Mouse (Mus musculus): Measurements from ENCODE around the gene Slc43a2.

The Slc43a2 gene

DNA sequence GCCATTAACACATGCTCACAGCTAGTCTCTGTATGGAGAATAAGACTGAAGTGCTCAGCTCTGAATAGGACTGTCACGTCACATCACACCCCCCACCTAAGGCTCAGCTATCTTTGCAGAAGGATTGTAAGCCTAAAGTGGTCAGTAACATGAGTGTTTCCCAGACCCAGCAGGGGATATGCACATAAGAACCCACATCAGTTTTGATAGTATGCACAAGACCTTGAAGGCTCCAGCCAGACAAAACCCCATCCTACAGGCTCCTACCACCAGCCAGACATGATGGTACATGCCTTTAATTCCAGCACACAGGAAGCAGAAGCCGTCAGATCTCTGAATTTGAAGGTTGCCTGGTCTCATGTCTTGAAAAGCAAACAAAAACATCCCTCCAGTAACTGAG, 78.5 kb downstream of the Slc43a2 start:
- no peak for DNase-seq (ENCODE audit: low spot score)

DNA sequence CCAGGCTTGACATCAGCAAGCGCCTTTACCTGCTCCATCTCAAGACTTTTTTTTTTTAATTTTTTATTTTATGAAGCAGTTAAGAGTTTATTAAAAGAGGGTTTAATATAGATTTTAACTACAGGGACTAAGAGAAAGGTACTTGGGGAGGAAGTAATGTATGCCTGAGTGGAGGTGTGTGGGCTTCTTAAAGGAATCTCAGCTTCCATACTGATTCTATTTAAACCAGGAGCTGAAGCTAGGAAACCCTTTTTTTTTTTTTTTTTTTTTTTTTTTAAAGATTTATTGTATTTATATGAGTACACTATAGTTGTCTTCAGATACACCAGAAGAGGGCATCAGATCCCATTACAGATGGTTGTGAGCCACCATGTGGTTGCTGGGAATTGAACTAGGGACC, 83.3 kb downstream of the Slc43a2 start:
- DNase-seq (ENCODE audit: low spot score) = no peak

DNA sequence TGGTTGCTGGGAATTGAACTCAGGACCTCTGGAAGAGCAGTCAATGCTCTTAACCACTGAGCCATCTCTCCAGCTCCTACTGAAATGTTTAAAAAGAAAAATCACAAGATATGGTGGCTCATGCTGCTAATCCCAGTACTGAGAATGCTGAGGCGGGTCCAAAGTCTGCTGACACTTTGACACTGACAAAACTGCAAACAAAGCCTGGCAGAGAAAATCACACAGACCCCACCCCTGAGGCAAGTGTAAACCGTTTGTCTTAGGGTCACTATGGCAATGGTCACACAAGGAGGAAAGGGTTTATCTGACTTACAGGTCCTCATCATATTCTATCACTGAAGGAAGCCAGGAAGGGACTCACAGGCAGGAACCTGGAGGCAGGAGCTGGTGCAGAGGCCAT, 84.1 kb downstream of the Slc43a2 start:
- no peak for DNase-seq (ENCODE audit: low spot score)

DNA sequence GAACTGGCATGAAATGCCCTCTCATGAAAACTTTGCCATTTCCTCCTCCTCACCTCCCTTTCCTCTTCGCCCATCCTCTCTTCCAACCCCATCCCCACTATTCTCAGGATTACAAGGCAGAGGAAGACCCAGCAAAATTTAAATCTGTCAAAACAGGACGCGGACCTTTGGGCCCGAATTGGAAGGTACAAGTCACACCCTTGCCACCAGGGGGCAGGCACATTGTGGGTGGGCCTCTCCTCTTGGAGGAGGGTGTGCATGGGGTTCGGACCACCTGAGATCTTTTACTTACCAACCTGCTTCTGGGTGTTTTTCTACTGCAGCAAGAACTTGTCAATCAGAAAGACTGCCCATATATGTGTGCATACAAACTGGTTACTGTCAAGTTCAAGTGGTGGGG, 87.6 kb downstream of the Slc43a2 start:
- DNase-seq (ENCODE audit: low spot score) = peak; percentile 42

DNA sequence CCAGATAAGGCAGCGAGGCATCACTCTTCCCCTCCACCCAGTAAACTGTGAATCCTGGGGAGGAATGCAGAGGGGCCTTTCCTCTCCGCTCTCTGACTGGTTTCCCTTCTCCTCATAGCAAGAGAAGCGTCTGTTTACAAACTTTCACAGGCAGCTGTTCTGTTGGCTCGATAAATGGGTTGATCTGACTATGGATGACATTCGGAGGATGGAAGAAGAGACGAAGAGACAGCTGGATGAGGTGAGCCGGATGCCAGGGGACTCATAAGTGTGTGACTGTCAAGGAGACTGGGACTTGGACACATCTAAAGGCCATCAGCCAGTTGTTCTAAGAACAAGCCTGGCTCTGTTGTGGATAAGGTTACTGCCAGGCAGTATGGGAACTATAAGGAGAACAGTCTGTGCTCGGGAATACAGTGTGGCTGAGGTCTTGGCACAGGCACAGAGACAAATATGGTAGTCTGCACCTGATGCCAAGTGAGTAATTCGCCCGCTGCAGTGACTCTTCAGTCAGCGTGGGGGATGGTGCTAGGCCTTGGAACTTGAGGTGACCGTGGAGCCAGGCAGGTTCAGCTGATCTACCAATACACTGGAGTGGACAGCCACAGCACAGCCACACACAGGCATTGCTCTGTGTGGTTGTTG, 88.8 kb downstream of the Slc43a2 start:
- DNase-seq (ENCODE audit: low spot score) = no peak

DNA sequence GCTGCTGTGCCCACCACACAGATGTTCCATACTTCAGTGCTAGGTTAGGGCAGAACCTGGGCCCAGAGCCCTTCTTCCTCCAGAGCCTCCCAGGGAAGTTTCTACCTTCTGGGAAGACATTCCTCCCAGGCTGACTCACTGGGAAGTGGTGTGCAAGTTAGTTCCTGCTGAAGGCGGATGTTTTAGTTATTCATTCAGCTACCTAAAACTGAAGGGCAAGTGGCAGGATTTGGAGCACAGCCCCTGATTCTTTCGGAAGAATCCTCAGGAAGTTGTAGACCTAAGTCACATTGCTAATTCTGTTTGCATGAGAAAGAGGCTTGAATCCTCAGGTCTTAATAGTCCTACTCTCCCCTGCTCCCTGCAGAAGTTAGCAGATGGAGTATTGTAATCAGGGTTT, 89.9 kb downstream of the Slc43a2 start:
- no peak for DNase-seq (ENCODE audit: low spot score)

DNA sequence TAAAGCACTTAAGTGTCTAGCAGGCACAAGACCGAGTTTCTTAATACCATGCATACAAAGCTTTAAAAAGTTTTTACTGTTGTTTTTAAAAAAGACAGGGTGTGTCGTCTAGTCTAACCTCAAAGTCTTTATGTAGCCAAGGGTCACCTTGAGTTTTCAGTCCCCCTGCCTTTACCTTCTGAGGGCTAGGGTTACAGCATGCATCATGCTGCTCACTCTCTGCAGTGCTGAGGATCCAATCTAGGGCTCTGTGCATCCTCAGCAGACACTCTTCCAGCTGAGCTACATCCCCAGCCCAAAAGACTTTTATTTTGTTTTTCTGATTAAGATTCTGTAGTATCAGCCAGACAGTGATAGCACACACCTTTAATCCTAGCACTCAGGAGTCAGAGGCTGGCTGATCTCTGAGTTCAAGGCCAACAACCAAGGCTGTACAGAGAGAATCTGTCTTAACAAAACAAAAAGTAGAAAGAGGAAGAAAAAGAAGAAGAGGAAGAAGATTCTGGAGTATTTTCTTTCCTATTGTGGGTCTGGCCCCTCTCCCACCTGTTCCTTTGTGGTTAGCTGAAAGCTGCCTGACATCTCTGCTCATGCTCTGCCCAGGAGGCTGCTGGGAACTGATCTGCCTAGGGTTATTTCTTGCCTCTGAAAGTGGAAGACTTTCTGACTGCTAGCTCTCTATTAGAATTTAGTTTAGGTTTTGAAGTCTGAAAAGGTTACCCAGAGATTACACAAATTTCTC, 91.3 kb downstream of the Slc43a2 start:
- no peak for DNase-seq (ENCODE audit: low spot score)

DNA sequence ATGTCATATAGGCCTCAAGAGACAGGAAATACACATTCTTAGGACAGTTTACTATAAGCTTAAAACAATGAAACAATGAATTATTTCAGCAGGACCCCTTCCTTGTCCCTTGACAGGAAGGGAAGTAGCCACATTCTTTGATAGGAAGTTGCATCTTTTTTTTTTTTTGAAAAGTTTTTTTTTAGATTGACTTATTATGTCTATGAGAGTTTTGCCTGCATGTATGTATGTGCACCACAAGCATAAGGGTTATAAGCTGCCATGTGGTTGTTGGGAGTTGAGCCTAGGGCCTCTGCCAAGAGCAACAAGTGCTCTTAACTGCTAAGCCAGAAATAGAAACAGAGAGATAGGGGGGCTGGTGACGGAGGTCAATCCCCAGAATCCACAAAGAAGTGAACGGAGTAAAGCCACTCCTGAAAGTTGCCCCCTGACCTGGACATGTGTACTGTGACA, 92.6 kb downstream of the Slc43a2 start:
- DNase-seq (ENCODE audit: low spot score) = no peak

DNA sequence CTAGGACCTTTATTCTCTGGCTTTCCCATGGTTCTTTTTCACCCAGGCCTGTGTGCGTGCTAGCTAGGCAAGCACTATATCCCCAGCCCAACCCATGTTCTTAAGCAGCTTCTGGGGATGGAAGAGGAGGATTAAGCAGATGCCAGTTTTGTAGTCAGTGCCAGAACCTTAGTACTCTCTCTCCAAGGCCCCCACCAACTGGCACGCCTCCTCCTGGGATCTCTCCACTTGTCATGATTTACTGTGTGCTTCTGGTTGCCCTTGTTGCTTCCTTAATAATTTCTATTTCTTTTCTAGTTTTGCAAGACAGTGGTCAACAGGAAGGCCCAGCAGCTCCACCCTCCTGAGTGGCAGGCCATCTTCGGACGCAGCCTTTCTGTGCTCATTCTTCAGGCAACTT, 94.3 kb downstream of the Slc43a2 start:
- no peak for DNase-seq (ENCODE audit: low spot score)

Measured in T-cell, adult 2 months (primary cell).